Mouse (Mus musculus) hindbrain, embryonic 13.5 days (tissue): ENCODE data around the gene Stard9. TPM values are rescaled to one million over a fixed set of nuclear protein-coding genes. Genes with fewer than 3 reads are reported as not detected.
"Not testable (repeated sequence)": the region's sequence is repeated elsewhere in the genome, so short reads cannot be mapped to it uniquely, and the experiment has no call there.

Source experiments
- ATAC-seq: fragments of 200-750 bp; cut with Nextera tagmentation; 2 replicates; pipeline ENCODE4 v1.8.0; 2017; ENCODE audit warnings: moderate TSS enrichment; ENCODE audit not compliant: low FRiP score
- H3K27ac ChIP-seq: fragments of 300-500 bp; sonication (generic); 2 replicates; pipeline ENCODE4 v1.5.1; 2015; ENCODE audit warnings: inconsistent platforms, mild to moderate bottlenecking, moderate library complexity
- H3K27me3 ChIP-seq: fragments of 300-500 bp; sonication (generic); 2 replicates; pipeline ENCODE4 v1.6.1; 2015; ENCODE audit warnings: mild to moderate bottlenecking, inconsistent platforms
- H3K36me3 ChIP-seq: fragments of 300-500 bp; sonication (generic); 2 replicates; pipeline ENCODE4 v1.6.1; 2015; ENCODE audit warnings: mild to moderate bottlenecking, inconsistent platforms
- H3K4me1 ChIP-seq: fragments of 300-500 bp; sonication (generic); replicated peaks from 2 replicates; pipeline ENCODE4 v1.6.1; 2015; ENCODE audit warnings: inconsistent platforms
- H3K4me2 ChIP-seq: fragments of 300-500 bp; sonication (generic); 2 replicates; pipeline ENCODE4 v1.6.1; 2015; ENCODE audit warnings: inconsistent platforms, mild to moderate bottlenecking, moderate library complexity
- H3K4me3 ChIP-seq: fragments of 300-500 bp; sonication (generic); 2 replicates; pipeline ENCODE4 v1.5.1; 2015; ENCODE audit warnings: mild to moderate bottlenecking, inconsistent platforms
- H3K9ac ChIP-seq: fragments of 300-500 bp; sonication (generic); 2 replicates; pipeline ENCODE4 v1.6.1; 2015; ENCODE audit warnings: mild to moderate bottlenecking, inconsistent platforms
- H3K9me3 ChIP-seq: fragments of 300-500 bp; sonication (generic); 2 replicates; pipeline ENCODE4 v1.6.1; 2016; ENCODE audit warnings: inconsistent platforms
- WGBS: fragments of 180-500 bp; shearing (Covaris S2); methylation state at CpG from one replicate; pipeline ENCODE4 v1.1.7; 2015; 5-methylcytosine and 5-hydroxymethylcytosine counted together
- polyA plus RNA-seq: library from polyadenylated mRNA; unstranded; fragments of >200 nt; fragmentation: Nextera tagmentation; extraction: Ambion mirVana; gene quantifications from 2 replicates; pipeline ENCODE4 v1.2.1, GENCODE M21; 2015

Stard9 gene
- polyA plus RNA-seq, 1 experiment from 2014 or later = 5.0 TPM

DNA sequence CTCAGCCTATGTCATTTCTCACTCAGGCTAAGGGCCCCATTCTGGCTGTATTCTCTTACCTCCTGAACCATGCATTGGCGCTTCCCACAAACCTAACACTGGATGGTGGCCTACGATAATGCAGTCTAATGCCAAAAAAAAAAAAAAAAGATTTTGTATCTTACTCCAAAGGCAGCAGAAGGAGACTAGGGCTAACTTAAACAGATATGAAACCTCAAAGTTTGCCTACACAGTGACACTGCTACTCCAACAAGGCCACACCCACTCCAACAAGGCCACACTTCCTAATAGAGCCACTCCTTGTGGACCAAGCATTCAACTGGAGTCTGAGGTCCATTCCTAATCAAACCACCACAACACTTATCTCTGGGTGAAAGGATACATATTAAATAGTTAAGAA is 27.8 kb downstream of the Stard9 start:
- Histone ChIP-seq H3K27me3 (no peaks in the 10 kb centered on the region), H3K4me1 (no peaks in the 10 kb centered on the region; the same call in 1 of the 2 replicates), H3K9me3 (no peaks in the 10 kb centered on the region), H3K36me3 (no peaks in the 10 kb centered on the region), H3K4me3 (no peak overlapping the region), H3K4me2 (no peak overlapping the region), H3K27ac (no peak overlapping the region), H3K9ac (no peak overlapping the region)
- ATAC-seq = no peak
- WGBS = 98% methylated on average over 2 of the region's 2 CpGs

DNA sequence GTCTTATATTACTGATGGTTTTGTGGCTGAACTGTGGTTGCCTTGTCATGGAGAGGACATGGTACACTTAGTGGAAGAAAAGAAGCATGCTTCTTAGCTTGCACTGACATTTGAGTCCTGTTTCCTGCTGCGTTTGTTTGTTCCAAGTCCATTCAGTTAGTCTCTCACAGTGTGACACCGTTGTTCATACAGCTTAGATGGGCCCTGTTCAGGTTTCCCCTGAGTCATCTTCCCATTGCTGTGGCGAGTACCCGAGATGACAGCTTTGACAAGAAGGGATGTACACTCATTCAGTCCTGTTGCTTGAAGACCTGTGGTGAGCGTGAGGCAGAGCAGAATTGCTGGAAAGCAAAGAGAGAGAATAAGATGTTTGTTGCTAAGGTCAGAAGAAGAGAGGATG is 29.6 kb downstream of the Stard9 start:
- H3K27me3 ChIP-seq = no peaks in the 10 kb centered on the region
- H3K9ac ChIP-seq = no peak overlapping the region
- H3K4me2 ChIP-seq = no peak overlapping the region
- H3K4me1 ChIP-seq = no peaks in the 10 kb centered on the region
- H3K36me3 ChIP-seq = no peaks in the 10 kb centered on the region
- no peak overlapping the region for H3K4me3 ChIP-seq
- no peak for ATAC-seq
- WGBS = 72% methylated on average over 5 of the region's 5 CpGs
- H3K27ac ChIP-seq = no peak overlapping the region
- no peaks in the 10 kb centered on the region for H3K9me3 ChIP-seq

DNA sequence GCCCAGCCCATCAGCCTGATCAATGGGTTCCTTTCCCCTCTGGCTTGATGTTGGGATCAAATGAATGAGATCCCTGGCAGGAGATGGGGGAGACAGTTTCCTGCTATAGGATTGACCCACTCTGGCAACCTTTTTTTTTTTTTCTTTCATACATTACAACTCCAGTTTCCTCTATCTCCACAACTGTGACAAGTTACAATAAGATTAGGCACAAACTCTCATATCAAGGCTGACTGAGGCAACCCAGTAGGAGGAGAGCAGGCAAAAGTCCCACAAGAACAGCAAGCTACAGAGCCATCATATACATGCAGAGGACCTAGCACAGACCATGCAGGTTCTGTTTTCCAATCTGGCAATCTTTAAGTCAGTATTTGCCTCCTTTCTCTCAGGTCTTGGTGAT is 30.4 kb downstream of the Stard9 start:
- H3K4me2 ChIP-seq = no peak overlapping the region
- H3K9me3 ChIP-seq = no peaks in the 10 kb centered on the region
- H3K27me3 ChIP-seq = no peaks in the 10 kb centered on the region
- H3K4me3 ChIP-seq = no peak overlapping the region
- no peak overlapping the region for H3K9ac ChIP-seq
- ATAC-seq = no peak
- H3K27ac ChIP-seq = no peak overlapping the region
- H3K36me3 ChIP-seq = no peaks in the 10 kb centered on the region
- no peaks in the 10 kb centered on the region for H3K4me1 ChIP-seq

DNA sequence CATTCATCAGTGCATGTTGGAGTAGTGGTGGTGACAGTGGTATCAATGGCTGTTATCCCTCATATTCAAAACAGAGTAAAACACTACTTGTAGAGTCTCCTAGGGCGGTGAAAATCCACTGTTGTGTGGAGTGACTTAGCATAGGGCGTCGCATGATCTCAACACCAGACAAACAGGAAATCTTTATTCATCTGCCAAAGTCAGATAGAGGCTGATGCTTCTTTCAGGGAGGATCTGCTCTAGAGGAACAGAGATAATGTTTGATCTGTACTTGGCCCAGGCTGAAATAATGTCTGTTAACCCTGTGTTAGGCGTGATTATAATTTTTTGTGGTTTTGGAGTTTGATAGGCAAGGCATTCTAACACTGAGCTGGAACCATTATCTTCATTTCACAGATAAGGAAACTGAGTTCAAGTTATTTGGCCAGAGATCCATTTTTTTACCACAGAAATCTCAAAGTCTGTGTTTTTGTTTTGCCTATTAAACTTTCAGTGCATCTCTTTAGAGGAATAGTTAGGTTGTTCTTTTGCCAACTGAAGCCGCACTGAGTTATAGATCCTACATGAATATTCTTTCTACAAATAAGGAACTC is 31.7 kb downstream of the Stard9 start:
- Histone ChIP-seq H3K4me2 (no peak overlapping the region), H3K4me3 (no peak overlapping the region), H3K9ac (no peak overlapping the region), H3K27me3 (no peaks in the 10 kb centered on the region), H3K4me1 (no peaks in the 10 kb centered on the region), H3K9me3 (no peaks in the 10 kb centered on the region), H3K27ac (no peak overlapping the region), H3K36me3 (no peaks in the 10 kb centered on the region)
- ATAC-seq = no peak
- WGBS = 90% methylated on average over 5 of the region's 5 CpGs

DNA sequence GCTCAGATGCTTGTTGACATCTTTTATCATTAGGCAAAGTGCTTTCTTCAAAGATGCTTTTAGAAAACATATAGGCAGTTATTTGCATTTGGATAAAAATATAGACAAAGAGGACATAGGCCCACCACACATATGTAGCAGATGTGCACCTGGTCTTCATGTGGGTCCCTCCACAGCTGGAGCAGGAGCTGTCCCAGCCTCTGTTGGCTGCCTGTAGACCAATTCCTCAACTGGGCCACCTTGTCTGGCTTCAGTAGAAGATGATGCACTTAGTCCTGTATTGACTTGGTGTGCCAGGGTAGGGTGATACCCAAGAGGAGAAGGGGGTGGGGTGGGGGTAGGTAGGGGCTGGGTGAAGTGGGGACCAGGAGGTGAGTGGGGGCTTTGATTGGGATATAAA is 33.8 kb downstream of the Stard9 start:
- Histone ChIP-seq H3K9ac (no peak overlapping the region), H3K4me1 (no peaks in the 10 kb centered on the region)
- ATAC-seq = no peak

DNA sequence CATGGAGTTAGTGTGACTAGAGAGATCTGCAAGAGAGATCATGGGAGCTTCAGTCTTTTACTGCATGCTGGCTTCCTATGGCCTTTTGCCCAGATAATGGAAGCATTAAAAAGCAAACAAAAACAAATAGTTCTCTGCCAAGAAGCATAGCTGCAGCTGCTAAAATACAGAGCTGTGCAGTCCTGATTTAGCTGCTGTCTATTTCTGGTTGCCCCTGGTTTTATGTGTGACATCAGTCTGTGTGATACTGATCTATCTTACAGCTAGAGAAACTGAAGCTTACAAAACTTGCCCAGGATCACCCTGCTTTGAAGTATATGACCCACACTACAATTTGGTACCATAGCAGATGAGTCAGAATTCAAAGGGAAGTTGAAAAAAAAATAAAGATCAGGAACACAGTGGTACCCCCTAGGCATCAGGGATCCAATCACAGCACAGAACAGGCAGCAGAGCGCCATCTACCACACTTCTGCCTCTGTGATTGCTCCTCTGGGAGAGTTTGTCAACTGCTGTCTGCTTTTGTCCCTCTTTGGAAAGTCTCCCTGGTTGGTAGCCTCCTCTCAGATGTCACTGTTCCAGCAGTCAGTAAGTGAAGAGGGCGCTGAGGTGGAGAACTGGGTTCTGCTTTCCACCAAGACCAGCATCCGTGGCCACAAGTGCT is 34.7 kb downstream of the Stard9 start:
- WGBS = 74% methylated on average over 3 of the region's 3 CpGs
- no peaks in the 10 kb centered on the region for H3K9me3 ChIP-seq
- no peak overlapping the region for H3K9ac ChIP-seq

More for the DNA sequence above, 33.8 kb downstream of the Stard9 start:
- H3K9me3 ChIP-seq = no peaks in the 10 kb centered on the region
- H3K27me3 ChIP-seq = no peaks in the 10 kb centered on the region
- H3K4me2 ChIP-seq = no peak overlapping the region
- no peak overlapping the region for H3K4me3 ChIP-seq
- H3K36me3 ChIP-seq = peaks cover 4% of the 10 kb centered on the region; the same call in 1 of the 2 replicates
- no peak overlapping the region for H3K27ac ChIP-seq

DNA sequence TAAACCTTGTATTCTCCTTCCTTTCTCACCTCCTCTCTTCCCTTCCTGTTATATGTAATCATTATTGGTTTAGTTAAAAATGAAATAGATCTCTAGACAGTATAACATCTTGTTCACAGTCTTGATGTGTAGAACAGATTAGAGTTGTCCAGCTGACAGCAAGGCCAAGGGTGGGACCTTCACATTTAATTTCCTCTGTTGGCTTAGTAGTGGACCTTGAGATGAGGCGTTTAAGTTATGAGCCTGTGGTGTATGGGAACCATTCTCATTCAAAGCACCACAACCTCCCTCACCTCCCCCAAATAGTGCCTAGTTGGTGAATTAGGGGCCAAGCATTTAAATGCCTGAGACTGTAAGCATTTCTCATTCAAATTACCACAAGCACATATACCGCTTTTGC is 38.5 kb downstream of the Stard9 start:
- Histone ChIP-seq H3K9me3 (no peaks in the 10 kb centered on the region), H3K36me3 (peaks cover 4% of the 10 kb centered on the region; the same call in 1 of the 2 replicates), H3K4me1 (no peaks in the 10 kb centered on the region), H3K4me2 (no peak overlapping the region), H3K27ac (no peak overlapping the region), H3K9ac (no peak overlapping the region), H3K27me3 (no peaks in the 10 kb centered on the region), H3K4me3 (no peak overlapping the region)
- WGBS = 90% methylated on average over 2 of the region's 2 CpGs
- no peak for ATAC-seq

More for the DNA sequence above, 34.7 kb downstream of the Stard9 start:
- H3K4me3 ChIP-seq = no peak overlapping the region
- H3K27me3 ChIP-seq = no peaks in the 10 kb centered on the region
- ATAC-seq = no peak
- no peaks in the 10 kb centered on the region for H3K4me1 ChIP-seq
- no peak overlapping the region for H3K27ac ChIP-seq
- no peak overlapping the region for H3K4me2 ChIP-seq
- peaks cover 4% of the 10 kb centered on the region; the same call in 1 of the 2 replicates for H3K36me3 ChIP-seq

DNA sequence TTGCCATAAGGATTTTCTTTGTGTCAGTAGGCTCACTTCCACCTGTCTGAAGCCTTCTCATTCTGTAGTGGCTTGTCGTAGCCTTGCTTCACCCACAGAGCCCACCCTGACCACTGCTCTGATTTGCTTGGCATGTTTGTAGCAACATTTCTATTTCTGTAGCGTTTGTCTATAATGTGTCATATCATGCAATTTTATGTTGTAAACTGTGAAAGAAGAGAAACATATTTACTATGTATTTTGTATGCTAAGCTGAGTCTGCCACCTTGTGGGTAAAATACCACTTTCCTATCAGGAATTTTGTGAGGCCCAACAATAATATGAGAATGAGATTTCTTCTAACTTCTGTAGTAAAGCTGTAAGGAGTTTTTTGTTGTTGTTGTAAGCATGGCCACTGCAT is 41.3 kb downstream of the Stard9 start:
- Histone ChIP-seq H3K27me3 (no peaks in the 10 kb centered on the region), H3K4me1 (no peaks in the 10 kb centered on the region), H3K9ac (no peak overlapping the region), H3K4me3 (no peak overlapping the region), H3K4me2 (no peak overlapping the region), H3K27ac (no peak overlapping the region), H3K9me3 (no peaks in the 10 kb centered on the region), H3K36me3 (peaks cover 18% of the 10 kb centered on the region)
- 93% methylated on average over 2 of the region's 2 CpGs for WGBS
- ATAC-seq = no peak

DNA sequence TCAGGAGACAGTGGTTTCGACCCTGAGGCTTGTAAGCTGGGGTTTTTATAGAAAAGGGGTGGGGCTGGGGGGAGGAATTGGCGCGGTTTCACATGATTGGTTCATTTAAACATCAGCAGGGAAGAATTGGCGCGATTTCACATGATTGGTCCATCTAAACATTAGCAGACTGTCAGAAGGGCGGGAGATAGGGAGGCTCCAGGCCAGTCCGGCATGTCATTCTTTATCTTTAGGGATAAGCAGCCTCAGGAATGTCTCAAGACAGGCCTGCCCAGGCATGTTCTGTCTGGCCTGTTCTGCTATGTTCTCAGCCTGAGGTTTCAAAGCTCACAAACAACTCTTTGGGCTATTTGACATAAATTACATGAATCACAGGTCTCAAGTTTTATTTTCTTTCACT is 52.2 kb downstream of the Stard9 start:
- H3K4me3 ChIP-seq, H3K9ac ChIP-seq, H3K9me3 ChIP-seq, H3K27me3 ChIP-seq, H3K4me2 ChIP-seq, H3K27ac ChIP-seq, H3K4me1 ChIP-seq, ATAC-seq: not testable (repeated sequence)
- H3K36me3 ChIP-seq = peaks cover 34% of the 10 kb centered on the region
- WGBS = 88% methylated on average over 7 of the region's 7 CpGs

DNA sequence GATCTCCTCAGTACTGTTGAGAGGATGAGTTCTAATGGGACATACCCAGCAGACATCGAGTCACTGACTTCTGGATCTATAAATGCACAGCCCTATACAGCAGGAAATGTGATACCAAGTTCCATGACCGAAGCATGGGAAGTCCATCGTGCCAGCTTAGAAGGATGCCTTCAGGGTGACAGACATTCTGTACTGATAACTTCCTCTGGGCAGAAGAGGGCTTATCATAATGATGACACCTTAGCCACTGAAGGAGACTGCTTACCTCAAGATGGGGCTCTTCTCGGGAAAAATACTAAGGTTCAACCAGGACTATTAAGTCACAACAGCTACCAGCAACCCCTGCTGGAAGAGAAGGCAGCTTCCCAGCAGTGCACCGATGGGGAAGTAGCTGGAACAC is 68.8 kb downstream of the Stard9 start:
- H3K27me3 ChIP-seq = no peaks in the 10 kb centered on the region
- WGBS = 88% methylated on average over 5 of the region's 5 CpGs

DNA sequence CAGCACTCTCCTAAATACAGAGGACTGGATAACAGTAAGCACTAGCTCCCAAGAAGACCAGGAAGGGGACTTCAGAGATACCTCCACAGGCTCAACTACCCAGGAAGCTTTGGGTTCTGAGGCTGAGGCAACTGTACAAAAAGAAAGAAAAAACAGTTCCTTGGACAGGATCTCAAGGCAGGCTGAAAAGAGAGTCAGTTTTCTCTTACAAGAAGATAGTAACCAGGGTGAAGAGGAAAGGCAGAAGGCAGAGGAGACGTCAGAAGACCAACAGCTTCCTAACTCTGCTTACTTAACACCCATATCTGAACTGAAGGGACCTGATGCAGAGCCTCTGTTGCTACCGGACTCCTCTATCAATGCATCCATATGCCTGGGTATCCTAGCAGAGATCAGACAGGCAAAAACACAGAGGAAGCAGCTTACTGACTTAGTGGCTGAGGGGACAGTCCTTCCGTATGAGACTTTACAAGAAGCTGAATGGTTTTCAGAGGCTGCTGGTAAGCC is 71.5 kb downstream of the Stard9 start:
- Histone ChIP-seq H3K4me3 (no peak overlapping the region), H3K27me3 (no peaks in the 10 kb centered on the region), H3K9me3 (no peaks in the 10 kb centered on the region), H3K27ac (no peak overlapping the region), H3K4me1 (no peaks in the 10 kb centered on the region), H3K9ac (no peak overlapping the region), H3K4me2 (no peak overlapping the region), H3K36me3 (peaks cover 84% of the 10 kb centered on the region)
- no peak for ATAC-seq
- WGBS = 88% methylated on average over 3 of the region's 3 CpGs

More for the DNA sequence above, 68.8 kb downstream of the Stard9 start:
- Histone ChIP-seq H3K4me3 (no peak overlapping the region), H3K9ac (no peak overlapping the region), H3K4me2 (no peak overlapping the region), H3K4me1 (no peaks in the 10 kb centered on the region), H3K9me3 (no peaks in the 10 kb centered on the region), H3K27ac (no peak overlapping the region), H3K36me3 (peaks cover 82% of the 10 kb centered on the region)
- no peak for ATAC-seq

DNA sequence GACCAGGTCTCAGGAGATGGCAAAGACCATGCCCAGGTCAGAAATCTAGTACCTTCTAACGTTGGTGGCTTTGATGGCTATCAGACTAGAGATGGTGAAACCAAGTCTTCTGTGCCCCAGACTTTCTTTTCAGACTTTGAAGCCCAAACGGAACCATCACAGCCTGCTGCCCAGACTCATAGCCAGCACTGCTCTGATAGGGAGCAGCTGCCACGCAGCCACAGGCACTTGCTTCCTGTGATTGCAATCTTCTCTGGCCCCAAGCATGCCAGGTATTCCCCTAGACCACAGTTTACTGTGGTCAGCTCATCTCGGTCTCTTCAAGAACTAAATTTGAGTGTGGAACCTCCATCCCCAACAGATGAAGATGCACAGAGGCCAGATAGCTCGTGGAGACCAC is 73.8 kb downstream of the Stard9 start:
- WGBS = 78% methylated on average over 5 of the region's 5 CpGs
- Histone ChIP-seq H3K9ac (no peak overlapping the region), H3K9me3 (no peaks in the 10 kb centered on the region), H3K4me2 (no peak overlapping the region), H3K4me1 (no peaks in the 10 kb centered on the region), H3K4me3 (no peak overlapping the region), H3K27me3 (no peaks in the 10 kb centered on the region), H3K27ac (no peak overlapping the region), H3K36me3 (peaks cover 77% of the 10 kb centered on the region)
- ATAC-seq = no peak

DNA sequence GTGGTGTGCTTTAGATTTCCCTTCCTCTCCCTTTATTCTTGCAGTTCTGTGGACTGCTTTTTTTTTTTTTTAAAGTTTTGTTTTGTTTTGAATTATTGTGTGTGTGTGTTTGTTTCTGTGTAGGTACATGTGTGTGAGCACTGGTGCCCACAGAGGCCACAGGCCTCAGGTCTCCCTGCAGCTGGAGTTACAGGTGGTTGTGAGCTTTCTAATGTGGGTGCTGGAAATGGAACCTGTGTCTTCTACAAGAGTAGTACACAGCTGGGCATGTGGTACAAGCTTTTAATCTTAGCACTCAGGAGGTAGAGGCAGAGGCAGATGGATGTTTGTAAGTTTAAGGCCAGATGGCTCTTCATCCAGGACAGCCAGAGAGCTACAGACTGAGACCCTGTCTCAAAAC is 78.1 kb downstream of the Stard9 start:
- Histone ChIP-seq H3K4me3 (no peak overlapping the region), H3K4me1 (no peaks in the 10 kb centered on the region), H3K36me3 (peaks cover 48% of the 10 kb centered on the region), H3K9me3 (no peaks in the 10 kb centered on the region), H3K27me3 (no peaks in the 10 kb centered on the region), H3K9ac (no peak overlapping the region), H3K27ac (no peak overlapping the region), H3K4me2 (no peak overlapping the region)
- ATAC-seq = no peak
